Mouse (Mus musculus): ENCODE measurements around the gene Lss. TPM values are rescaled to one million over a fixed set of nuclear protein-coding genes. Genes with fewer than 3 reads are reported as not detected.

Gene Lss
- polyA plus RNA-seq, 1 experiment from 2014 or later = 39.3 TPM

GRCm38 (mm10) chr10:76576920-76577319 is 45.5 kb downstream of the Lss start:
- no peaks in the 10 kb centered on the region for H3K9me3 ChIP-seq (ENCODE audit: control insufficient read depth, low read length)
- 87% methylated on average over 7 of the region's 7 CpGs for WGBS
- no peaks in the 10 kb centered on the region for H3K36me3 ChIP-seq (ENCODE audit: control insufficient read depth, insufficient read depth, low read length)
- no peak for ATAC-seq (ENCODE audit: low read depth)
- H3K27me3 ChIP-seq (ENCODE audit: control insufficient read depth, insufficient read depth, low read length) = no peaks in the 10 kb centered on the region
- H3K4me2 ChIP-seq (ENCODE audit: low read depth, low read length) = no peak overlapping the region
- no peak overlapping the region for H3K27ac ChIP-seq (ENCODE audit: low read depth, low read length)
- no peaks in the 10 kb centered on the region for H3K4me1 ChIP-seq (ENCODE audit: control insufficient read depth, insufficient read depth, low read length)
- H3K9ac ChIP-seq (replicated peaks; ENCODE audit: low read depth, low read length) = no peak overlapping the region
- no peak overlapping the region for H3K4me3 ChIP-seq (ENCODE audit: low read depth, low read length)

- Histone ChIP-seq H3K9me3 (ENCODE audit: control insufficient read depth, low read length) (no peaks in the 10 kb centered on the region), H3K27ac (ENCODE audit: low read depth, low read length) (no peak overlapping the region), H3K4me3 (ENCODE audit: low read depth, low read length) (no peak overlapping the region), H3K9ac (replicated peaks; ENCODE audit: low read depth, low read length) (no peak overlapping the region), H3K4me2 (ENCODE audit: low read depth, low read length) (no peak overlapping the region), H3K4me1 (ENCODE audit: control insufficient read depth, insufficient read depth, low read length) (no peaks in the 10 kb centered on the region), H3K36me3 (ENCODE audit: control insufficient read depth, insufficient read depth, low read length) (no peaks in the 10 kb centered on the region), H3K27me3 (ENCODE audit: control insufficient read depth, insufficient read depth, low read length) (no peaks in the 10 kb centered on the region)
- 10% methylated on average over 10 of the region's 10 CpGs for WGBS
- ATAC-seq (ENCODE audit: low read depth) = no peak
These were observed 52.8 kb downstream of the Lss start for GRCm38 (mm10) chr10:76584138-76584537.

GRCm38 (mm10) chr10:76586190-76586589 is 54.8 kb downstream of the Lss start:
- no peak overlapping the region for H3K27ac ChIP-seq (ENCODE audit: low read depth, low read length)
- no peaks in the 10 kb centered on the region for H3K36me3 ChIP-seq (ENCODE audit: control insufficient read depth, insufficient read depth, low read length)
- 67% methylated on average over 1 of the region's 1 CpGs for WGBS
- no peak overlapping the region for H3K4me3 ChIP-seq (ENCODE audit: low read depth, low read length)
- H3K4me2 ChIP-seq (ENCODE audit: low read depth, low read length) = no peak overlapping the region
- no peak for ATAC-seq (ENCODE audit: low read depth)
- H3K27me3 ChIP-seq (ENCODE audit: control insufficient read depth, insufficient read depth, low read length) = no peaks in the 10 kb centered on the region
- H3K9ac ChIP-seq (replicated peaks; ENCODE audit: low read depth, low read length) = no peak overlapping the region
- H3K9me3 ChIP-seq (ENCODE audit: control insufficient read depth, low read length) = no peaks in the 10 kb centered on the region
- H3K4me1 ChIP-seq (ENCODE audit: control insufficient read depth, insufficient read depth, low read length) = no peaks in the 10 kb centered on the region

GRCm38 (mm10) chr10:76590197-76590596 is 58.8 kb downstream of the Lss start:
- Histone ChIP-seq H3K4me3 (ENCODE audit: low read depth, low read length) (no peak overlapping the region), H3K4me2 (ENCODE audit: low read depth, low read length) (no peak overlapping the region), H3K9me3 (ENCODE audit: control insufficient read depth, low read length) (no peaks in the 10 kb centered on the region), H3K27ac (ENCODE audit: low read depth, low read length) (no peak overlapping the region), H3K9ac (replicated peaks; ENCODE audit: low read depth, low read length) (no peak overlapping the region), H3K36me3 (ENCODE audit: control insufficient read depth, insufficient read depth, low read length) (no peaks in the 10 kb centered on the region), H3K4me1 (ENCODE audit: control insufficient read depth, insufficient read depth, low read length) (no peaks in the 10 kb centered on the region), H3K27me3 (ENCODE audit: control insufficient read depth, insufficient read depth, low read length) (no peaks in the 10 kb centered on the region)
- WGBS = 51% methylated on average over 11 of the region's 11 CpGs
- no peak for ATAC-seq (ENCODE audit: low read depth)

- 94% methylated on average over 31 of the region's 31 CpGs for whole genome bisulfite sequencing
- Histone ChIP-seq H3K4me2 (ENCODE audit: low read depth, low read length) (no peak overlapping the region), H3K27me3 (ENCODE audit: control insufficient read depth, insufficient read depth, low read length) (no peaks in the 10 kb centered on the region), H3K9me3 (ENCODE audit: control insufficient read depth, low read length) (no peaks in the 10 kb centered on the region), H3K4me1 (ENCODE audit: control insufficient read depth, insufficient read depth, low read length) (no peaks in the 10 kb centered on the region), H3K36me3 (ENCODE audit: control insufficient read depth, insufficient read depth, low read length) (no peaks in the 10 kb centered on the region), H3K27ac (ENCODE audit: low read depth, low read length) (no peak overlapping the region), H3K9ac (replicated peaks; ENCODE audit: low read depth, low read length) (no peak overlapping the region), H3K4me3 (ENCODE audit: low read depth, low read length) (no peak overlapping the region)
- ATAC-seq (ENCODE audit: low read depth) = no peak
These were observed 65.0 kb downstream of the Lss start for GRCm38 (mm10) chr10:76596338-76596737.

- WGBS = 85% methylated on average over 3 of the region's 3 CpGs
- H3K4me1 ChIP-seq (ENCODE audit: control insufficient read depth, insufficient read depth, low read length) = no peaks in the 10 kb centered on the region
- H3K27ac ChIP-seq (ENCODE audit: low read depth, low read length) = no peak overlapping the region
These were observed 71.3 kb downstream of the Lss start for GRCm38 (mm10) chr10:76602690-76603089.

More at GRCm38 (mm10) chr10:76602690-76603089, 71.3 kb downstream of the Lss start:
- Histone ChIP-seq H3K27me3 (ENCODE audit: control insufficient read depth, insufficient read depth, low read length) (no peaks in the 10 kb centered on the region), H3K4me2 (ENCODE audit: low read depth, low read length) (no peak overlapping the region), H3K9ac (replicated peaks; ENCODE audit: low read depth, low read length) (no peak overlapping the region), H3K4me3 (ENCODE audit: low read depth, low read length) (no peak overlapping the region), H3K36me3 (ENCODE audit: control insufficient read depth, insufficient read depth, low read length) (no peaks in the 10 kb centered on the region), H3K9me3 (ENCODE audit: control insufficient read depth, low read length) (no peaks in the 10 kb centered on the region)
- ATAC-seq (ENCODE audit: low read depth) = no peak

Other genes starting within 250 kb of the Lss start
- 11.9 and 17.9 TPM in 2 replicates for gene Dip2a, start 186.3 kb upstream of the Lss start, polyA plus RNA-seq (2014; fragmentation: Nextera tagmentation; extraction: Ambion mirVana)
- not detected in 2 replicates for gene AC141477.1, start 91.1 kb upstream of the Lss start, polyA plus RNA-seq (2014; fragmentation: Nextera tagmentation; extraction: Ambion mirVana)
- gene Pcnt, start 88.8 kb upstream of the Lss start, polyA plus RNA-seq (2014; fragmentation: Nextera tagmentation; extraction: Ambion mirVana) = 6.9 and 8.2 TPM in 2 replicates
- not detected in 2 replicates for gene 2610028H24Rik, start 82.5 kb upstream of the Lss start, polyA plus RNA-seq (2014; fragmentation: Nextera tagmentation; extraction: Ambion mirVana)
- gene Mcm3ap, start 62.7 kb upstream of the Lss start, polyA plus RNA-seq (2014; fragmentation: Nextera tagmentation; extraction: Ambion mirVana) = 67.8 and 75.8 TPM in 2 replicates
- gene Ybey, start 62.5 kb upstream of the Lss start, polyA plus RNA-seq (2014; fragmentation: Nextera tagmentation; extraction: Ambion mirVana) = 5.1 and 5.2 TPM in 2 replicates
- gene Spatc1l, start 30.7 kb downstream of the Lss start, polyA plus RNA-seq (2014; fragmentation: Nextera tagmentation; extraction: Ambion mirVana) = 0.15 TPM in 1 of 2 replicates, not detected in the other
- not detected in 2 replicates for gene Ftcd, start 44.1 kb downstream of the Lss start, polyA plus RNA-seq (2014; fragmentation: Nextera tagmentation; extraction: Ambion mirVana)
- 2.4 and 20.5 TPM in 2 replicates for gene Col6a2, start 92.0 kb downstream of the Lss start, polyA plus RNA-seq (2014; fragmentation: Nextera tagmentation; extraction: Ambion mirVana)
- 2.6 and 29.6 TPM in 2 replicates for gene Col6a1, start 194.6 kb downstream of the Lss start, polyA plus RNA-seq (2014; fragmentation: Nextera tagmentation; extraction: Ambion mirVana)